Mouse (Mus musculus) thymus, adult 2 months (tissue): ENCODE results near the gene Gm20388.

Source experiments
- CTCF ChIP-seq: fragments of 200-500 bp; IDR thresholded peaks from 2 replicates; pipeline ENCODE4 v1.5.1; 2012; ENCODE audit warnings: mild to moderate bottlenecking, control low read depth, low read length, moderate library complexity, borderline replicate concordance; ENCODE audit not compliant: control insufficient read depth, poor library complexity, insufficient read depth; ENCODE audit errors: extremely low read depth
- POLR2A ChIP-seq: fragments of 200-500 bp; IDR thresholded peaks from 2 replicates; pipeline ENCODE4 v1.6.1; 2012; ENCODE audit warnings: mild to moderate bottlenecking, low read length, control low read depth, moderate library complexity; ENCODE audit not compliant: control insufficient read depth, poor library complexity, insufficient read depth; ENCODE audit errors: extremely low read depth

GRCm38 (mm10) chr8:122926782-122927181 lies 3016.1 kb downstream of the Gm20388 start:
- TF ChIP-seq CTCF, result 0 out of 2 replicates have a peak, but pooled peaks have one; percentile 27
- TF ChIP-seq POLR2A, result no peak
